Mouse (Mus musculus) central nervous system, embryonic 11.5 days (tissue): ENCODE measurements around the gene Phlpp2. TPM values are rescaled to one million over a fixed set of nuclear protein-coding genes. Genes with fewer than 3 reads are reported as not detected.

ENCODE experiments used
- polyA plus RNA-seq: library from polyadenylated mRNA; depleted of rRNA; stranded (reverse); fragments of >200 nt; gene quantifications from 2 replicates; pipeline ENCODE4 v1.2.3, GENCODE M21; 2012; rRNA removed

The Phlpp2 gene
- 9.8 and 12.4 TPM in 2 replicates for polyA plus RNA-seq

DNA sequence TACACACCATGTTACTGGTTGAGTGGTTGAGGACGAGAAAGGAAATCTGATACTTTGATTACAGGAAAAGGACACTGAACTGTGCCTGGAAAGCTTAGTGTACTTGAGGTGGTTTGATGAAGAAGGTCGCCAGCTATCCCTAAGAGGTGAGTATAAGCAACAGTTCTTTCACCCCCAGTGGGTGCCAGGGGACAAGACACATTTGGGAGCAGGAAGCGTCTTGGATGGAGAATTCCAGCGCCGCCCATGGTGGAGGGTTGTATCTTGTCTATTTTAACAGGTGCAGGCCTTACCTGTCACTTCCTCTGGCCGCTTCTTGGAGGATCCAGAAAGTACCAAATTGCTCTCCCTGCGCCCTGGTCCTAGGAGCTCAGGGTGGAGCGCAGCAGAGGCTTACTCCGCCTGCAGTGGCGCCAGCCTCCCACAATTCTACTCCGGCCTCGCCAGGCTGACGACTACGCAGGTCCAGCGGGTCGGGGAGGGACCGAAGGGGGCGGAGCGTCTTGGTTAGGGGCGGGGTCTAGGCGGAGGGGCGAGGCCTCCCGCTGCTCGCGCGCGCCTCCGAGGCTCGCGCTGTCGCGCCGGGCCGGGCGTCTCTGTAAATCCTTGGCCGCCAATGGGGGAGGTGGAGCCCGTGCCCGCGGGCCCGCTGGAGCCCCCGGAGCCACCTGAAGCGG, at the start of gene Phlpp2:
Phlpp2 (plus strand) TSS at position 540 of the 677 bp plus-strand sequence.

DNA sequence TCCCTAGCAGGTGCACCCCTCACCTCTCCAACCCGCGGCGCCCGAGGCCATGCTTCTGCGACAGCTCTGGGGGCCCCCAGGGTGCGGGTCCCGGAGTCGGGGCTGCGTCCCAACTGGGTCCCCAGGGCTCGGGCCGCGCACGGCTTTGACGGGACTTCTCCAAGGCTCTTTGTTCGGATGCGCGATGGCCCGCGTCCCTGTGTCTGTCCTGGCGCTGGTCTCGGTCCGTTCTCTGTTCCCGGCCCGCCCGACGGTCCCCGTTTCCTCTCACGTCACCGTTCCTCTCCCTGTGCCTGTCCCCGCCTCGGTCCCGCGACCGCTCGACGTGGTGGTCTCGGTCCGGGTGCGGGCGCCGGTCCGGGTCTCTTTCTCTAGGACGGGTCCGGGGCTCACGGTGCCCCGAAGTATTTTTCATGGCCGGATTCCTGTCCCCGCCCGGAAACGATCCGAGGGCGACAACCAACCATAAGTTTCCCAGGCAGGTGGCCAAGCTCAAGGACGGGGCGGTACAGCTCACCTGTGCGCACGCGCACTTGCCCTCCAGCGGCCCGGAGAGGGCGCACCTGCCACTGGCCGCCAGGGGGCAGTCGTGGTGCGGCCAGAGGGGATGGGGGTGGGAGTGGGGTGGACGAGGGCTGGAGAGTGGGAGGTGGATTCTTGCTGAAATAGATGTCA, 93.5 kb downstream of the Phlpp2 start, which contains the start of gene Marveld3:
Marveld3 (minus strand) TSS at position 511 of the 675 bp plus-strand sequence.

DNA sequence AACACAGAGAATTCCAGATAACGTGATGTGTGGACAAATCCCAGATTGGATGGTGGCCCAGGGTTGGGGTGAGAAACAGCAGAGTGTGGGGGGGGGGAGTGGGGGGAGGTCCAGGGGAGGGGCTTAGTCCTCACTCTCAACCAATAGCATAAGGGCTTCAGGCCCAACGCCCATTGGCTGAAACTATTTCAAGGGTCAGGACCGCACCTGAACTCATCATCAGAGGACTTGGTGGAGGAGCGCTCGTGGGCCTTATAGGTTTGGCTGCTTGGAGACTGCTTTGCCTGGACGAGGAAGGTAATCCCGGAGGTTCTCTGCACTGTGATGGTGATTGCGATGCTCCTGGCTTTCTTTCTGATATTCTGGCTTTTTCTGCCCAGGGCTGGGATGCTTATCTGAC, 121.9 kb downstream of the Phlpp2 start, which contains the start of gene Tat:
Tat (plus strand) TSS at position 214 of the 400 bp plus-strand sequence.

Other genes with a start within 250 kb of the Phlpp2 start
- 123 and 134 TPM in 2 replicates for gene Ist1, start 175.3 kb upstream of the Phlpp2 start, polyA plus RNA-seq
- gene Zfp821, start 163.0 kb upstream of the Phlpp2 start, polyA plus RNA-seq: 63.6 and 78.5 TPM in 2 replicates
- gene Atxn1l, start 130.8 kb upstream of the Phlpp2 start, polyA plus RNA-seq: 11.6 and 15.3 TPM in 2 replicates
- gene Ap1g1, start 90.0 kb upstream of the Phlpp2 start, polyA plus RNA-seq: 51.5 and 76.0 TPM in 2 replicates
- 0.37 and 0.47 TPM in 2 replicates for gene Marveld3, start 93.7 kb downstream of the Phlpp2 start, polyA plus RNA-seq
- gene Tat, start 121.9 kb downstream of the Phlpp2 start, polyA plus RNA-seq: not detected in 2 replicates
- gene Chst4, start 171.2 kb downstream of the Phlpp2 start, polyA plus RNA-seq: 0.17 TPM in 1 of 2 replicates, not detected in the other
- gene Zfp612, start 211.2 kb downstream of the Phlpp2 start, polyA plus RNA-seq: 7.1 and 8.1 TPM in 2 replicates
- not detected in 2 replicates for gene Gm21964, start 232.7 kb downstream of the Phlpp2 start, polyA plus RNA-seq
- gene Gm17720, start 234.2 kb downstream of the Phlpp2 start, polyA plus RNA-seq: not detected in 2 replicates